Mouse (Mus musculus) gastrocnemius, postnatal 10 days (tissue): ENCODE results near the gene Pacsin2. TPM values are rescaled to one million over a fixed set of nuclear protein-coding genes. Genes with fewer than 3 reads are reported as not detected.
"Not testable (repeated sequence)": the region's sequence is repeated elsewhere in the genome, so short reads cannot be mapped to it uniquely, and the experiment has no call there.

Experiments used
- DNase-seq: peaks from one replicate; pipeline ENCODE4 v3.0.0; 2021; ENCODE audit warnings: mixed read lengths
- total RNA-seq, 2 experiments: library from RNA; stranded (reverse); gene quantifications; 2 replicates each; pipeline ENCODE4 v1.2.3; 2021

Gene Pacsin2
- total RNA-seq, 2 experiments from 2014 or later: 42.8 to 44.4 TPM

DNA sequence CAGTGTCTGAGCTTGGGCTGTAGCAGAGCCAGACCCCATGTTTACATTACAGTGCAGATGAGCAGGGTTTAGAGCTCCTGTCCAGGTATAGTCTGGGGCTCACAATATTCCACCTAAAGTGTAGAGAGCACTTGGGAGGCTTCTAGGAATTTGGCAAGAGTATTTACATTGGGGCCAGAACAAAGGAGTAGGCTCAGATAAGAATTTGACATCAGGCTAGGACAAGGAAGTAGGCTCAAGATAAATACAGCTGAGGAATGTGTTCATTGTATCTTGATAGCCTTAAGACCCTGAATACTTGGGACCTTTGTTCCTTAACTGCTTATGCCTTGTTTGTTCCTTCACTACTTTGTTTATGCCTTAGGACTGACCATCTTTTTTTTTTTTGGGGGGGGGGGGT is 90.3 kb downstream of the Pacsin2 start:
- no peak for DNase-seq

GRCm38 (mm10) chr15:83368702-83369101 is 95.7 kb downstream of the Pacsin2 start:
- DNase-seq: not testable (repeated sequence)

DNA sequence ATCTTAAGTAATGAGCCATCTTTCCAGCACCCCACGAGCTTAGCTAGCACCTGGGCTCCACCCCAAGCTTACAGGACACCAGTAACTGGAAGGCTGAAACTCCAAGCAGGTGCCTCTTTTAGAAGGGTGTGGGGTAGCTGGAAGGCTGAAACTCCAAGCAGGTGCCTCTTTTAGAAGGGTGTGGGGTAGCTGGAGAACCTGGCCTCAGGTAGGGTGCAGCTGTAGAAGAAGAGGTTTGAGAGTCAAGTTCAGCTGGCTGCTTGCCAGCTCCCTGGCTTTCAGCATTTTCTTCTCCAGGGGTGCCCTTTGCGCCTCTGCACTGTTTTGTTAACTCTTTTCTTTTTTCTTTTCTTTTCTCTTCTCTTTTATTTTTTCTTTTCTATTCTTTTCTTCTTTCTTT is 96.1 kb downstream of the Pacsin2 start:
- DNase-seq: no peak

GRCm38 (mm10) chr15:83366933-83367552 is 97.4 kb downstream of the Pacsin2 start:
- DNase-seq: peak; percentile 54

- DNase-seq: no peak
These were observed 98.7 kb downstream of the Pacsin2 start for GRCm38 (mm10) chr15:83365697-83366096.

DNA sequence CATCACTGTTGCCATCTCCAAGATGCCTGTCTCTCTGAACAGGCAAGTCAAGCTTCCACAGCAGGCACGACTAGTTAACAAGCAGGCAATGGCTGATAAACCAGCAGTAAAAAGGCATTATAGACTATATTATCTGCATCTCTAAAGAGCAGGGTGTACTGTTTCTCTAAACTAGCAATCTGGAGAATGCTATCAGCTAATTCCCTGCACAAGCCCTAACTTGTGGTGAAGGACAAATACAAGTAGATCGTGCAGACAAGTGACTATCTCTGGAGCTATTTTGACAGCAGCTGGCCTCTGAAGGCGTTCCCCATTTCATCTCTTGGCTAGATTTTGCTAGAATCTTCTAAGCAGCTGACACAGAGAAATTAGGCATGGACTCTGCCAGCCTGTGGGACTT is 100.2 kb downstream of the Pacsin2 start:
- no peak for DNase-seq

- not testable (repeated sequence) for DNase-seq
These were observed 101.6 kb downstream of the Pacsin2 start for GRCm38 (mm10) chr15:83362813-83363212.

GRCm38 (mm10) chr15:83360899-83361298 is 103.5 kb downstream of the Pacsin2 start:
- DNase-seq: not testable (repeated sequence)

DNA sequence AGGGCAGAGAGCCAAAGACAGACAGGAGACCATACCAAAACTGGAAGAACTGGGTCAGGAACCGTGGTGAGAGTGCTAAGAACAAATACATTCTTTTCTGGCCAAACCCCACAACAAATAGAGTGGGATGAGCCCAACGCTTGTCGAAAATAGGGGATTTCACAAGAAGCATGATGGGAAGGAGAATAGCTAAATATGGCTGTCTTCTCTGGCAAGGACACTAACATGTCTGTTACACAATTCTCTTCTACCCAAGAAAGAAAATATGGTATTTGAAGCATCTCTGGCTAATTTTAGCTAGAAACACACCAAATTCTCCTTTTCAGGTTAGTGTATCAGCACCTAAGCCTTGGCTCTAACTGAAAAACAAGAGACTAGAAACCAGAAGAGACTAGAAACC is 104.3 kb downstream of the Pacsin2 start:
- DNase-seq: no peak

GRCm38 (mm10) chr15:83358476-83358875 is 105.9 kb downstream of the Pacsin2 start:
- no peak for DNase-seq

- DNase-seq: no peak
These were observed 112.9 kb downstream of the Pacsin2 start for GRCm38 (mm10) chr15:83351546-83351945.

GRCm38 (mm10) chr15:83350859-83351258 is 113.5 kb downstream of the Pacsin2 start:
- no peak for DNase-seq

- peak; percentile 97 for DNase-seq
These were observed 114.3 kb downstream of the Pacsin2 start, which contains the start of gene Arfgap3 for GRCm38 (mm10) chr15:83349954-83350711. TSS of gene Arfgap3 (minus strand) at chr15:83350247.

- DNase-seq: no peak
These were observed 115.0 kb downstream of the Pacsin2 start for GRCm38 (mm10) chr15:83349225-83349953.

GRCm38 (mm10) chr15:83348747-83349146 is 115.7 kb downstream of the Pacsin2 start:
- no peak for DNase-seq

DNA sequence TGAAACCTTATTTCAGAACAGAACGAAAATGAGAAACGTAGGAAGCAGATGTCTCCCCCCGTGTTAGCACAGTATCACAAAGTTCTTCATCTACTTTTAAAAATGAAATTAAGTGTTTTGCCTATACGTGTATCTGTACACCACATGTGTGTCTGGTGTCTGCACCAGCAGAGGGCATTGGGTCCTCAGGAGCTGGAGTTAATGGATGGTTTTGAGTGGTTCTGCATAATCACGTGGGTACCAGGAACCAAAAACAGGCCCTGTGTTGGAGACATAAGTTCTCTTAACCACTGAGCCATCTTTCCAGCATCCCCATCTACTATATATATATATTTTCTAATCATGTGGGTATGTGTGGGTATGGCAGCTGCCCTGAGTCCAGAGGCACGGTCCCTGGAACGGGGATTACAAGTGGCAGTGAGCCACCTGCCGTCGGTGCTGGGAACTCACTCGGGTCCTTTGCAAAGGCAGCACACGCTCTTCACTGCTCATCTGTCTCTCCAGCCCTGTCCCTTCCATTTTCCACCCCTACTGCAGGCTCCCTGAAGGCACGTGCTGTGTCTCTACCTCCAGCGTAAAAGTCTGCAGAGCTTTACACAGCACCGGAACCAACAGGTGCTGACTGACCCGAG is 118.4 kb downstream of the Pacsin2 start:
- DNase-seq: no peak

GRCm38 (mm10) chr15:83344956-83345355 is 119.5 kb downstream of the Pacsin2 start:
- DNase-seq: no peak

DNA sequence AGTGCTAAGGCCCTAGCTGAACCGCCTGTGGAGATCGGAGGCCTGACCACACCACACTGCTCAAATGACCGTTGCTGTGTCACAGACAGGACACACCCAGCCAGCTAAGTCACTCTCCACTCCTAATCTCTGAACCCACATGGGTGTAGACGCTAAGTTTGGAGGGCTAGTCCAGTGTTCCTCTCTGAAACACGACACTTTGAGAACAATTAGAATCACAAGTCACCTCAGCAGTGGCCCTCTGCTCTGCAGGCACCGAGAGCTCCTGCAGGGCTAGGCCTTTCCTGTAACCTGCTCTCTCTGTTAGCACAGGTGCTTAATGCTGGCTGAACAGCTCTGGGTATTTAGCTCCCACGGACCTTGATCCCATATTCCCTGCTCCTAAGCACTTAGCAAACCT is 120.2 kb downstream of the Pacsin2 start:
- DNase-seq: no peak

DNA sequence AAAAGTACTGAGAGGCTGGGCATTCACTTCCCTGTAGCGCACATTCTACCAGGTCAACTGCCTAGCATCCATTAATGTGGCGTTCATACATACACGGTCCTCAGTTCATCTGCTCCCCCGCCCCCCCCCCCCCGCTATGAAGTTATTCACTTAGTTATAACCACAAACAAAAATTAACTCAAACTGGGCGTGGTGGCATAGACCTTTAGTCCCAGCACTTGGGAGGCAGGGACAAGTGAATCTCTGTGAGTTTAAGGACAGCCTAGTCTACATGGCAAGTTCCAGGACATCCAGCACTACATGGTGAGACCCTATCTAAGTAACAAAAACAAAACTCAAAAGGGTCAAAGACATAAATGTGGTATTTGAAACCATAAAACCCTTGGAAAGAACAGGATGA is 125.5 kb downstream of the Pacsin2 start:
- no peak for DNase-seq

DNA sequence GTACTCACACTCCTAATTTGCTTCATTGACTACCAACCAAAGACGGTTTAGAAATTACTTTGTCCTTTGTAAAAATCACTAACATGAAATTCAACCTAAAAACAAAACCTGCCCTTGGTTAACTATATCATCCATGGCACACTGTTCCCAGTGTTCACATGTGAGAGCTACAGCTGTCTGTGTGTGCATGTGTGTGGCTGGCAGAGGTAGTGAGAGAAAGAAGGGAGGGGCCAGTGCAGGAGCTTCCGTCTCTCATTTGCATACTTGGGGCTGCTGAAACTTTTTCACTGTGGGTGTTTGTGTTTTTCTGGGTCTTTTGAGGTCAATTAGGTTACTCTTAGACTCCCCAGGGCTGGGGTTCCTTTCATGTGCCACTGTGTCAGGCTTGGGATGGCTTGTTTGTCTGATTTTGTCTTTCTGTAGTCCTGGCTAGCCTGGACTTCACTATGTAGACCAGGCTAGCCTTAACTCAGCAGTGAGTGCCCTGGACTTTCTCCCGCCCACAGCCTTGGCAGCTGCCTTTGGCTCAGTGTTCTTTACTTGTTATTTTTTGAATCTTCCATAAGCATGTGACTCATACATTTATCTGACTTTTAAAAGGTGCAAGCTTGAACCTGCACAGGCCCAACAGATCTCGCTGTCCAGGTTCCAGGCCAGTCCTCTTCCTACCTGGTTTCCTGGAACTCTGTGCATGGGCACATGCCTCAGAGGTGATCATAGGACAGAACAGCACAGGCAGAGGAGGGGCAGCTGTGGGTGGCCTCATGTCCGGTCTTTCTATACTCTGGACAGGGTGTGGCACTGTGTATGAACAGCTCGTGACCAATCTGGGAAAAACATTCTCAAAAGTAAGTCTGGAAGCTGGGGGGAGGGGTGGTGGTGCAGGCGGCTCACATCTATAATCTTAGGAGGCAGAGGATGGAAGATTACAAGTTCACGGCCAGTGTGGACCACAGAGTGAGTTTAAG is 126.2 kb downstream of the Pacsin2 start:
- DNase-seq: no peak

- no peak for DNase-seq
These were observed 132.0 kb downstream of the Pacsin2 start for GRCm38 (mm10) chr15:83332373-83332772.
